Mouse (Mus musculus): ENCODE data around the gene Rab11fip4. TPM values are rescaled to one million over a fixed set of nuclear protein-coding genes. Genes with fewer than 3 reads are reported as not detected.
"Not testable (repeated sequence)": the region's sequence is repeated elsewhere in the genome, so short reads cannot be mapped to it uniquely, and the experiment has no call there.

Rab11fip4 gene
- polyA plus RNA-seq, 1 experiment from 2014 or later, result 1.3 TPM

- H3K4me1 ChIP-seq (ENCODE audit: control insufficient read depth, insufficient read depth, low read length), result 0 out of 2 replicates have a peak, but pooled peaks cover 2% of the 10 kb centered on the region
- no peak overlapping the region for H3K4me2 ChIP-seq (ENCODE audit: low read depth, low read length)
- H3K27me3 ChIP-seq (replicated peaks; ENCODE audit: control insufficient read depth, insufficient read depth, low read length), result no peaks in the 10 kb centered on the region
- no peak overlapping the region for H3K9ac ChIP-seq (ENCODE audit: low read depth, low read length)
- no peak for ATAC-seq
- H3K27ac ChIP-seq (ENCODE audit: low read length), result no peak overlapping the region
- H3K9me3 ChIP-seq (ENCODE audit: control insufficient read depth, low read length), result no peaks in the 10 kb centered on the region
- no peak overlapping the region for H3K4me3 ChIP-seq (ENCODE audit: low read length)
- H3K36me3 ChIP-seq (ENCODE audit: control insufficient read depth, insufficient read depth, low read length), result no peaks in the 10 kb centered on the region
- WGBS, result 62% methylated on average over 19 of the region's 19 CpGs
These were observed 105.6 kb downstream of the Rab11fip4 start for GRCm38 (mm10) chr11:79696390-79697307.

- no peak overlapping the region for H3K4me2 ChIP-seq (ENCODE audit: low read depth, low read length)
- WGBS, result 73% methylated on average over 5 of the region's 5 CpGs
- H3K27ac ChIP-seq (ENCODE audit: low read length), result no peak overlapping the region
- no peak for ATAC-seq
- no peaks in the 10 kb centered on the region for H3K36me3 ChIP-seq (ENCODE audit: control insufficient read depth, insufficient read depth, low read length)
- no peaks in the 10 kb centered on the region for H3K9me3 ChIP-seq (ENCODE audit: control insufficient read depth, low read length)
- no peak overlapping the region for H3K9ac ChIP-seq (ENCODE audit: low read depth, low read length)
- H3K4me3 ChIP-seq (ENCODE audit: low read length), result no peak overlapping the region
- H3K4me1 ChIP-seq (ENCODE audit: control insufficient read depth, insufficient read depth, low read length), result peaks cover 7% of the 10 kb centered on the region
- no peaks in the 10 kb centered on the region for H3K27me3 ChIP-seq (replicated peaks; ENCODE audit: control insufficient read depth, insufficient read depth, low read length)
These were observed 107.1 kb downstream of the Rab11fip4 start for GRCm38 (mm10) chr11:79698071-79698470.

- WGBS, result 87% methylated on average over 3 of the region's 4 CpGs
- H3K4me3 ChIP-seq (ENCODE audit: low read length); H3K4me1 ChIP-seq (ENCODE audit: control insufficient read depth, insufficient read depth, low read length); H3K9me3 ChIP-seq (ENCODE audit: control insufficient read depth, low read length); H3K4me2 ChIP-seq (ENCODE audit: low read depth, low read length); H3K27me3 ChIP-seq (replicated peaks; ENCODE audit: control insufficient read depth, insufficient read depth, low read length); ATAC-seq; H3K27ac ChIP-seq (ENCODE audit: low read length); H3K36me3 ChIP-seq (ENCODE audit: control insufficient read depth, insufficient read depth, low read length); H3K9ac ChIP-seq (ENCODE audit: low read depth, low read length): not testable (repeated sequence)
These were observed 107.5 kb downstream of the Rab11fip4 start for GRCm38 (mm10) chr11:79698542-79698941.

- Histone ChIP-seq H3K36me3 (ENCODE audit: control insufficient read depth, insufficient read depth, low read length) (no peaks in the 10 kb centered on the region), H3K9me3 (ENCODE audit: control insufficient read depth, low read length) (no peaks in the 10 kb centered on the region), H3K27me3 (replicated peaks; ENCODE audit: control insufficient read depth, insufficient read depth, low read length) (no peaks in the 10 kb centered on the region), H3K27ac (ENCODE audit: low read length) (no peak overlapping the region), H3K4me1 (ENCODE audit: control insufficient read depth, insufficient read depth, low read length) (peaks cover 8% of the 10 kb centered on the region), H3K9ac (ENCODE audit: low read depth, low read length) (no peak overlapping the region), H3K4me2 (ENCODE audit: low read depth, low read length) (no peak overlapping the region), H3K4me3 (ENCODE audit: low read length) (no peak overlapping the region)
- 95% methylated on average over 7 of the region's 7 CpGs for WGBS
- ATAC-seq, result no peak
These were observed 110.5 kb downstream of the Rab11fip4 start for GRCm38 (mm10) chr11:79701466-79701865.

GRCm38 (mm10) chr11:79702092-79702491, 111.1 kb downstream of the Rab11fip4 start:
- Histone ChIP-seq H3K9ac (ENCODE audit: low read depth, low read length) (no peak overlapping the region), H3K4me1 (ENCODE audit: control insufficient read depth, insufficient read depth, low read length) (peaks cover 8% of the 10 kb centered on the region), H3K27ac (ENCODE audit: low read length) (no peak overlapping the region), H3K4me2 (ENCODE audit: low read depth, low read length) (no peak overlapping the region), H3K36me3 (ENCODE audit: control insufficient read depth, insufficient read depth, low read length) (no peaks in the 10 kb centered on the region), H3K27me3 (replicated peaks; ENCODE audit: control insufficient read depth, insufficient read depth, low read length) (no peaks in the 10 kb centered on the region), H3K9me3 (ENCODE audit: control insufficient read depth, low read length) (no peaks in the 10 kb centered on the region), H3K4me3 (ENCODE audit: low read length) (no peak overlapping the region)
- 73% methylated on average over 6 of the region's 6 CpGs for WGBS
- no peak for ATAC-seq

- Histone ChIP-seq H3K4me3 (ENCODE audit: low read length) (peak overlapping the region; percentile 79), H3K4me1 (ENCODE audit: control insufficient read depth, insufficient read depth, low read length) (peaks cover 5% of the 10 kb centered on the region), H3K27me3 (replicated peaks; ENCODE audit: control insufficient read depth, insufficient read depth, low read length) (no peaks in the 10 kb centered on the region), H3K36me3 (ENCODE audit: control insufficient read depth, insufficient read depth, low read length) (no peaks in the 10 kb centered on the region), H3K4me2 (ENCODE audit: low read depth, low read length) (peak overlapping the region; percentile 81), H3K9me3 (ENCODE audit: control insufficient read depth, low read length) (no peaks in the 10 kb centered on the region), H3K9ac (ENCODE audit: low read depth, low read length) (peak overlapping the region; percentile 94), H3K27ac (ENCODE audit: low read length) (peak overlapping the region; percentile 98)
- ATAC-seq, result peak; percentile 26
- whole genome bisulfite sequencing, result under 1% methylated on average over 5 of the region's 5 CpGs
These were observed 112.4 kb downstream of the Rab11fip4 start for GRCm38 (mm10) chr11:79703452-79703851.

- no peaks in the 10 kb centered on the region for H3K36me3 ChIP-seq (ENCODE audit: control insufficient read depth, insufficient read depth, low read length)
- under 1% methylated on average over 27 of the region's 27 CpGs for WGBS
- no peaks in the 10 kb centered on the region; the same call in 1 of the 2 replicates for H3K27me3 ChIP-seq (replicated peaks; ENCODE audit: control insufficient read depth, insufficient read depth, low read length)
- H3K4me2 ChIP-seq (ENCODE audit: low read depth, low read length), result peak overlapping the region; percentile 81
- H3K9ac ChIP-seq (ENCODE audit: low read depth, low read length), result peak overlapping the region; percentile 94
- H3K27ac ChIP-seq (ENCODE audit: low read length), result peak overlapping the region; percentile 98
- H3K9me3 ChIP-seq (ENCODE audit: control insufficient read depth, low read length), result no peaks in the 10 kb centered on the region
- H3K4me3 ChIP-seq (ENCODE audit: low read length), result peak overlapping the region; percentile 79
- ATAC-seq, result peak; percentile 69
- peaks cover 5% of the 10 kb centered on the region for H3K4me1 ChIP-seq (ENCODE audit: control insufficient read depth, insufficient read depth, low read length)
These were observed 112.9 kb downstream of the Rab11fip4 start for GRCm38 (mm10) chr11:79703885-79704291.

DNA sequence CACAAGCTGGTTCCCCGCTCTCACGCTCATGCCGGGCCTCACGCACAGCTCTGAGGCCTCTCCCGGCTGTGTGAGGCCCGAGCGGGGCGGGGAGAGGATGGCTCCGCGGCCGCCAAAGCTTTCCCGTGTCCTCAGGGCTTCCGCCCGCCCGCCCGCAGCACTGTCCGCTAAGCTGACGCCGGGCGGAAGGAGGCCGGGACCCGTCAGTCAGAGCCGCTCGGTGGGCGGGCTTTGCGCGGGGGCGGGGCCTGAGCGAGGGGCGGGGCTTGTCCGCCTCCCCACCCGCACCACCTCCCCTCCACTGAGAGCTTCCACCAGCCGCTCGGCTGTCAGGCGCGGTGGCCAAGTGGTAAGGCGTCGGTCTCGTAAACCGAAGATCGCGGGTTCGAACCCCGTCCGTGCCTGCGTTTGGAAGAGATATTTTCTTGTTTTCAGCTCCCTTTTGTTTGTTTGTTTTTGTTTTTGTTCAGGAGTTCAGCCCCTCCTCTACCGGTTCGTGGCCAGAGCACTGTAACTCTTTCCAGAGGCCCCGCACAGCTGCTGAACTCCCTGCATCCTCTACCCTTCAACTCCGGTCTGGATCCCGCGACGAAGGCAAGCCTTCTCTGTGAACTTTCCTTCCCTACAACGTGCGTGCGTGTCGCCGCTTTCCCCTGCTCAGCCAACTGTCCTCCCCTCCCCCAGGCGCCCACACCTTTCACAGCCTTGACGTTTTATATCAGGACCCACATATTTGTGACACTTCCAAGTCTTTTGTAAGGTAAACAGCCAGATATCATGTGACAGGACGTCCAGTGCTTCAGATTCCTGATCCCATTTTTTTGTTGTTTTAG, 113.5 kb downstream of the Rab11fip4 start:
- under 1% methylated on average over 61 of the region's 61 CpGs for WGBS
- H3K27me3 ChIP-seq (replicated peaks; ENCODE audit: control insufficient read depth, insufficient read depth, low read length), result no peaks in the 10 kb centered on the region; the same call in 1 of the 2 replicates

GRCm38 (mm10) chr11:79707084-79707483, 116.1 kb downstream of the Rab11fip4 start:
- peaks cover 5% of the 10 kb centered on the region for H3K4me1 ChIP-seq (ENCODE audit: control insufficient read depth, insufficient read depth, low read length)
- no peak for ATAC-seq

More for the DNA sequence above, 113.5 kb downstream of the Rab11fip4 start:
- Histone ChIP-seq H3K4me3 (ENCODE audit: low read length) (peak overlapping the region; percentile 79), H3K4me2 (ENCODE audit: low read depth, low read length) (peak overlapping the region; percentile 81), H3K36me3 (ENCODE audit: control insufficient read depth, insufficient read depth, low read length) (no peaks in the 10 kb centered on the region), H3K9me3 (ENCODE audit: control insufficient read depth, low read length) (no peaks in the 10 kb centered on the region), H3K9ac (ENCODE audit: low read depth, low read length) (peak overlapping the region; percentile 94), H3K4me1 (ENCODE audit: control insufficient read depth, insufficient read depth, low read length) (peaks cover 5% of the 10 kb centered on the region), H3K27ac (ENCODE audit: low read length) (peak overlapping the region; percentile 98)
- peak; percentile 96 for ATAC-seq

More at GRCm38 (mm10) chr11:79707084-79707483, 116.1 kb downstream of the Rab11fip4 start:
- no peaks in the 10 kb centered on the region for H3K9me3 ChIP-seq (ENCODE audit: control insufficient read depth, low read length)
- H3K4me2 ChIP-seq (ENCODE audit: low read depth, low read length), result no peak overlapping the region
- 85% methylated on average over 3 of the region's 3 CpGs for WGBS
- H3K27me3 ChIP-seq (replicated peaks; ENCODE audit: control insufficient read depth, insufficient read depth, low read length), result no peaks in the 10 kb centered on the region; the same call in 1 of the 2 replicates
- no peak overlapping the region for H3K27ac ChIP-seq (ENCODE audit: low read length)
- no peak overlapping the region for H3K4me3 ChIP-seq (ENCODE audit: low read length)
- no peaks in the 10 kb centered on the region for H3K36me3 ChIP-seq (ENCODE audit: control insufficient read depth, insufficient read depth, low read length)
- H3K9ac ChIP-seq (ENCODE audit: low read depth, low read length), result no peak overlapping the region

Data from intestine, embryonic 16.5 days (tissue).